Mouse (Mus musculus) embryonic facial prominence, embryonic 11.5 days (tissue): ENCODE data around the gene Efna4. TPM values are rescaled to one million over a fixed set of nuclear protein-coding genes. Genes with fewer than 3 reads are reported as not detected.

Experiments
- ATAC-seq: fragments of 200-750 bp; cut with Nextera tagmentation; replicated peaks from 2 replicates; pipeline ENCODE4 v1.8.0; 2017; ENCODE audit warnings: low read depth; ENCODE audit not compliant: insufficient number of reproducible peaks, low FRiP score, low TSS enrichment
- DNase-seq: peaks from one replicate; pipeline ENCODE4 v3.0.0-alpha.2; 2015; ENCODE audit warnings: low spot score
- H3K27ac ChIP-seq: fragments of 300-500 bp; sonication (generic); replicated peaks from 2 replicates; pipeline ENCODE4 v1.5.1; 2014; ENCODE audit warnings: mild to moderate bottlenecking, low read depth, low read length, control low read depth
- H3K27me3 ChIP-seq: fragments of 300-500 bp; sonication (generic); 2 replicates; pipeline ENCODE4 v1.6.1; 2014; ENCODE audit warnings: mild to moderate bottlenecking, low read length, moderate library complexity, mixed read lengths; ENCODE audit not compliant: control insufficient read depth, insufficient read depth
- H3K36me3 ChIP-seq: fragments of 300-500 bp; sonication (generic); replicated peaks from 2 replicates; pipeline ENCODE4 v1.6.1; 2014; ENCODE audit warnings: low read depth, mild to moderate bottlenecking, low read length, moderate library complexity, mixed read lengths; ENCODE audit not compliant: control insufficient read depth, insufficient read depth
- H3K4me1 ChIP-seq: fragments of 300-500 bp; sonication (generic); 2 replicates; pipeline ENCODE4 v1.6.1; 2014; ENCODE audit warnings: low read length, mixed read lengths; ENCODE audit not compliant: control insufficient read depth, insufficient read depth
- H3K4me2 ChIP-seq: fragments of 300-500 bp; sonication (generic); 2 replicates; pipeline ENCODE4 v1.6.1; 2014; ENCODE audit warnings: low read depth, mild to moderate bottlenecking, control low read depth, low read length, moderate library complexity
- H3K4me3 ChIP-seq: fragments of 300-500 bp; sonication (generic); 2 replicates; pipeline ENCODE4 v1.5.1; 2014; ENCODE audit warnings: low read depth, low read length, control low read depth
- H3K9ac ChIP-seq: fragments of 300-500 bp; sonication (generic); replicated peaks from 2 replicates; pipeline ENCODE4 v1.6.1; 2014; ENCODE audit warnings: mild to moderate bottlenecking, control low read depth, low read length
- H3K9me3 ChIP-seq: fragments of 300-500 bp; sonication (generic); replicated peaks from 2 replicates; pipeline ENCODE4 v1.6.1; 2016; ENCODE audit warnings: mild to moderate bottlenecking, low read length, inconsistent platforms, mixed read lengths; ENCODE audit not compliant: control insufficient read depth
- WGBS: fragments of 180-500 bp; shearing (Covaris S2); extraction: QIAGEN DNeasy Blood & Tissue Kit; methylation state at CpG from one replicate; pipeline ENCODE4 v1.1.7; 2014; 5-methylcytosine and 5-hydroxymethylcytosine counted together
- polyA plus RNA-seq: library from polyadenylated mRNA; unstranded; fragments of >200 nt; fragmentation: Nextera tagmentation; extraction: Ambion mirVana; gene quantifications from 2 replicates; pipeline ENCODE4 v1.2.1, GENCODE M21; 2014

Gene Efna4
- polyA plus RNA-seq, 1 experiment from 2014 or later = 39.5 TPM

GRCm38 (mm10) chr3:89341794-89342193 lies 4.0 kb upstream of the Efna4 start:
- H3K4me3 ChIP-seq = no peak overlapping the region
- DNase-seq = no peak
- ATAC-seq = no peak
- H3K4me1 ChIP-seq = peaks cover 4% of the 10 kb centered on the region
- no peak overlapping the region for H3K4me2 ChIP-seq
- H3K27me3 ChIP-seq = no peaks in the 10 kb centered on the region
- 91% methylated on average over 4 of the region's 4 CpGs for WGBS
- H3K9ac ChIP-seq = no peak overlapping the region
- H3K9me3 ChIP-seq = no peaks in the 10 kb centered on the region
- no peak overlapping the region for H3K27ac ChIP-seq
- H3K36me3 ChIP-seq = no peaks in the 10 kb centered on the region; the same call in 1 of the 2 replicates

GRCm38 (mm10) chr3:89340465-89340864 lies 2.6 kb upstream of the Efna4 start:
- peaks cover 8% of the 10 kb centered on the region for H3K4me1 ChIP-seq
- no peaks in the 10 kb centered on the region; the same call in 1 of the 2 replicates for H3K36me3 ChIP-seq
- 2% methylated on average over 11 of the region's 11 CpGs for WGBS
- DNase-seq (peak; percentile 92), ATAC-seq (0 out of 2 replicates have a peak, but pooled peaks have one; percentile 7)
- no peaks in the 10 kb centered on the region for H3K9me3 ChIP-seq
- H3K4me2 ChIP-seq = peak overlapping the region; percentile 57
- no peaks in the 10 kb centered on the region for H3K27me3 ChIP-seq
- no peak overlapping the region for H3K27ac ChIP-seq
- H3K4me3 ChIP-seq = peak overlapping the region; percentile 19; the same call in 1 of the 2 replicates
- peak overlapping the region; percentile 48 for H3K9ac ChIP-seq

- peak overlapping the region; percentile 17 for H3K4me2 ChIP-seq
- H3K4me1 ChIP-seq = peaks cover 8% of the 10 kb centered on the region
- no peak overlapping the region for H3K4me3 ChIP-seq
- H3K36me3 ChIP-seq = peaks cover 2% of the 10 kb centered on the region
- H3K9me3 ChIP-seq = no peaks in the 10 kb centered on the region
- 28% methylated on average over 8 of the region's 8 CpGs for WGBS
- no peak for ATAC-seq
- no peaks in the 10 kb centered on the region for H3K27me3 ChIP-seq
- DNase-seq = peak; percentile 83
- H3K9ac ChIP-seq = no peak overlapping the region
- H3K27ac ChIP-seq = no peak overlapping the region
Measured at GRCm38 (mm10) chr3:89339416-89339815, 1.6 kb upstream of the Efna4 start.

GRCm38 (mm10) chr3:89337062-89337720 lies 637 bp downstream of the Efna4 start:
- peak overlapping the region; percentile 68 for H3K4me2 ChIP-seq
- peak overlapping the region; percentile 92 for H3K27ac ChIP-seq
- peaks cover 8% of the 10 kb centered on the region for H3K4me1 ChIP-seq
- peak overlapping the region; percentile 97 for H3K9ac ChIP-seq
- peak; percentile 63 for DNase-seq
- ATAC-seq = no peak
- no peaks in the 10 kb centered on the region for H3K27me3 ChIP-seq
- H3K4me3 ChIP-seq = peak overlapping the region; percentile 92
- peaks cover 11% of the 10 kb centered on the region for H3K36me3 ChIP-seq
- H3K9me3 ChIP-seq = no peaks in the 10 kb centered on the region
- 0% methylated on average over 21 of the region's 21 CpGs for WGBS

- Histone ChIP-seq H3K4me3 (peak overlapping the region; percentile 92), H3K27ac (0 out of 2 replicates have a peak overlapping the region, but pooled peaks have one; percentile 92), H3K9me3 (no peaks in the 10 kb centered on the region), H3K4me1 (peaks cover 8% of the 10 kb centered on the region), H3K27me3 (no peaks in the 10 kb centered on the region), H3K4me2 (peak overlapping the region; percentile 68), H3K9ac (peak overlapping the region; percentile 97), H3K36me3 (peaks cover 11% of the 10 kb centered on the region)
- no peak for DNase-seq
- no peak for ATAC-seq
- WGBS = 9% methylated on average over 6 of the region's 6 CpGs
Measured at GRCm38 (mm10) chr3:89336529-89336928, 1.3 kb downstream of the Efna4 start.

- Histone ChIP-seq H3K4me3 (no peak overlapping the region), H3K9ac (no peak overlapping the region), H3K4me1 (peaks cover 3% of the 10 kb centered on the region), H3K4me2 (no peak overlapping the region), H3K9me3 (no peaks in the 10 kb centered on the region), H3K36me3 (peaks cover 11% of the 10 kb centered on the region), H3K27ac (no peak overlapping the region), H3K27me3 (no peaks in the 10 kb centered on the region)
- 82% methylated on average over 11 of the region's 11 CpGs for WGBS
- DNase-seq (no peak), ATAC-seq (no peak)
Measured at GRCm38 (mm10) chr3:89333053-89333452, 4.8 kb downstream of the Efna4 start.

- no peaks in the 10 kb centered on the region for H3K27me3 ChIP-seq
- H3K36me3 ChIP-seq = peaks cover 11% of the 10 kb centered on the region
- no peak overlapping the region for H3K27ac ChIP-seq
- 58% methylated on average over 12 of the region's 12 CpGs for WGBS
- peaks cover 4% of the 10 kb centered on the region for H3K4me1 ChIP-seq
- no peak overlapping the region for H3K9ac ChIP-seq
- H3K9me3 ChIP-seq = no peaks in the 10 kb centered on the region
- DNase-seq = no peak
- ATAC-seq = no peak
- no peak overlapping the region for H3K4me3 ChIP-seq
- no peak overlapping the region for H3K4me2 ChIP-seq
Measured at GRCm38 (mm10) chr3:89332476-89332875, 5.4 kb downstream of the Efna4 start.

GRCm38 (mm10) chr3:89332013-89332412 lies 5.8 kb downstream of the Efna4 start:
- peaks cover 11% of the 10 kb centered on the region for H3K36me3 ChIP-seq

More at GRCm38 (mm10) chr3:89332013-89332412, 5.8 kb downstream of the Efna4 start:
- H3K9me3 ChIP-seq = no peaks in the 10 kb centered on the region
- peaks cover 6% of the 10 kb centered on the region for H3K4me1 ChIP-seq
- ATAC-seq = no peak
- 37% methylated on average over 10 of the region's 10 CpGs for WGBS
- no peaks in the 10 kb centered on the region for H3K27me3 ChIP-seq
- H3K4me3 ChIP-seq = no peak overlapping the region
- H3K9ac ChIP-seq = no peak overlapping the region
- peak; percentile 34 for DNase-seq
- no peak overlapping the region for H3K27ac ChIP-seq
- H3K4me2 ChIP-seq = no peak overlapping the region
